Mouse (Mus musculus) midbrain, postnatal 0 days (tissue): ENCODE data around the gene Ly9. TPM values are rescaled to one million over a fixed set of nuclear protein-coding genes. Genes with fewer than 3 reads are reported as not detected.
A peak's percentile ranks its signal among the peaks of the same experiment; 100 is the strongest.

Experiments used
- ATAC-seq: fragments of 200-750 bp; cut with Nextera tagmentation; 2 replicates; pipeline ENCODE4 v1.8.0; 2017; ENCODE audit warnings: moderate number of reproducible peaks, mild to moderate bottlenecking, moderate TSS enrichment, moderate library complexity; ENCODE audit not compliant: low FRiP score
- DNase-seq: peaks from one replicate; pipeline ENCODE4 v3.0.0-alpha.2; 2015; ENCODE audit warnings: low spot score
- H3K27ac ChIP-seq: fragments of 300-500 bp; sonication (generic); 2 replicates; pipeline ENCODE4 v1.5.1; 2014; ENCODE audit warnings: low read depth, mild to moderate bottlenecking, low read length, mixed read lengths
- H3K27me3 ChIP-seq: fragments of 300-500 bp; sonication (generic); 2 replicates; pipeline ENCODE4 v1.6.1; 2014; ENCODE audit warnings: low read length, control low read depth, mixed read lengths; ENCODE audit not compliant: insufficient read depth
- H3K36me3 ChIP-seq: fragments of 300-500 bp; sonication (generic); 2 replicates; pipeline ENCODE4 v1.6.1; 2014; ENCODE audit warnings: low read length, control low read depth, mixed read lengths; ENCODE audit not compliant: insufficient read depth
- H3K4me1 ChIP-seq: fragments of 300-500 bp; sonication (generic); 2 replicates; pipeline ENCODE4 v1.6.1; 2014; ENCODE audit warnings: mild to moderate bottlenecking, control low read depth, antibody characterized with exemption, low read length, mixed read lengths; ENCODE audit not compliant: insufficient read depth
- H3K4me2 ChIP-seq: fragments of 300-500 bp; sonication (generic); 2 replicates; pipeline ENCODE4 v1.6.1; 2014; ENCODE audit warnings: low read depth, mild to moderate bottlenecking, low read length, mixed read lengths; ENCODE audit not compliant: poor library complexity, severe bottlenecking
- H3K4me3 ChIP-seq: fragments of 300-500 bp; sonication (generic); 2 replicates; pipeline ENCODE4 v1.5.1; 2014; ENCODE audit warnings: low read depth, mild to moderate bottlenecking, low read length, moderate library complexity
- H3K9ac ChIP-seq: fragments of 300-500 bp; sonication (generic); replicated peaks from 2 replicates; pipeline ENCODE4 v1.6.1; 2014; ENCODE audit warnings: mild to moderate bottlenecking, low read length, moderate library complexity, mixed read lengths; ENCODE audit not compliant: poor library complexity, severe bottlenecking
- H3K9me3 ChIP-seq: fragments of 300-500 bp; sonication (generic); 2 replicates; pipeline ENCODE4 v1.6.1; 2016; ENCODE audit warnings: low read length, control low read depth
- CTCF ChIP-seq: IDR thresholded peaks from 2 replicates; pipeline ENCODE4 v1.5.1; 2016; ENCODE audit warnings: antibody characterized with exemption, mild to moderate bottlenecking
- WGBS: fragments of 180-500 bp; shearing (Covaris S2); extraction: QIAGEN DNeasy Blood & Tissue Kit; methylation state at CpG from one replicate; pipeline ENCODE4 v1.1.7; 2014; 5-methylcytosine and 5-hydroxymethylcytosine counted together
- polyA plus RNA-seq: library from polyadenylated mRNA; unstranded; fragments of >200 nt; fragmentation: Nextera tagmentation; extraction: Ambion mirVana; gene quantifications from 2 replicates; pipeline ENCODE4 v1.2.1, GENCODE M21; 2015
- total RNA-seq: library from RNA; depleted of rRNA; stranded (reverse); fragments of >200 nt; gene quantifications from 2 replicates; pipeline ENCODE4 v1.2.3, GENCODE M21; 2014

The Ly9 gene
- total and polyA plus RNA-seq, 2 experiments from 2014 or later, result 0.66 TPM; not detected in 1

- TF ChIP-seq CTCF, result no peak
- Histone ChIP-seq H3K36me3 (no peaks in the 10 kb centered on the region), H3K4me3 (no peak overlapping the region), H3K27me3 (no peaks in the 10 kb centered on the region), H3K9ac (no peak overlapping the region), H3K9me3 (no peaks in the 10 kb centered on the region), H3K27ac (no peak overlapping the region), H3K4me1 (no peaks in the 10 kb centered on the region), H3K4me2 (no peak overlapping the region)
- ATAC-seq, result no peak
- DNase-seq, result peak; percentile 8
- WGBS, result 77% methylated on average over 11 of the region's 11 CpGs
Observed at GRCm38 (mm10) chr1:171616881-171617515, 9.8 kb upstream of the Ly9 start.

GRCm38 (mm10) chr1:171613962-171614361, 6.8 kb upstream of the Ly9 start:
- Histone ChIP-seq H3K4me2 (no peak overlapping the region), H3K27me3 (no peaks in the 10 kb centered on the region), H3K9ac (no peak overlapping the region), H3K36me3 (no peaks in the 10 kb centered on the region), H3K4me1 (no peaks in the 10 kb centered on the region), H3K9me3 (no peaks in the 10 kb centered on the region), H3K4me3 (no peak overlapping the region), H3K27ac (no peak overlapping the region)
- no peak for ATAC-seq
- no peak for DNase-seq
- WGBS, result 58% methylated on average over 2 of the region's 2 CpGs
- TF ChIP-seq CTCF, result no peak

GRCm38 (mm10) chr1:171610781-171611180, 3.6 kb upstream of the Ly9 start:
- whole genome bisulfite sequencing, result 31% methylated on average over 1 of the region's 1 CpGs
- Histone ChIP-seq H3K9ac (no peak overlapping the region), H3K9me3 (no peaks in the 10 kb centered on the region), H3K4me1 (no peaks in the 10 kb centered on the region), H3K27ac (no peak overlapping the region), H3K4me2 (no peak overlapping the region), H3K27me3 (no peaks in the 10 kb centered on the region), H3K4me3 (no peak overlapping the region), H3K36me3 (no peaks in the 10 kb centered on the region)
- DNase-seq (peak; percentile 19), ATAC-seq (no peak)
- TF ChIP-seq CTCF, result peak; percentile 59

- peak; percentile 41 for TF ChIP-seq CTCF
- Histone ChIP-seq H3K4me1 (no peaks in the 10 kb centered on the region), H3K9me3 (no peaks in the 10 kb centered on the region), H3K4me3 (no peak overlapping the region), H3K27ac (no peak overlapping the region), H3K36me3 (no peaks in the 10 kb centered on the region), H3K9ac (no peak overlapping the region), H3K4me2 (no peak overlapping the region), H3K27me3 (no peaks in the 10 kb centered on the region)
- no peak for DNase-seq
- WGBS, result 89% methylated on average over 2 of the region's 2 CpGs
- no peak for ATAC-seq
Observed at GRCm38 (mm10) chr1:171610026-171610425, 2.8 kb upstream of the Ly9 start.

GRCm38 (mm10) chr1:171606656-171607055, 554 bp downstream of the Ly9 start:
- no peak overlapping the region for H3K27ac ChIP-seq
- no peaks in the 10 kb centered on the region for H3K9me3 ChIP-seq
- H3K4me3 ChIP-seq, result no peak overlapping the region
- H3K36me3 ChIP-seq, result no peaks in the 10 kb centered on the region
- no peak for ATAC-seq
- H3K27me3 ChIP-seq, result no peaks in the 10 kb centered on the region
- no peak overlapping the region for H3K9ac ChIP-seq
- H3K4me2 ChIP-seq, result no peak overlapping the region
- 70% methylated on average over 3 of the region's 3 CpGs for WGBS
- no peak for DNase-seq
- no peaks in the 10 kb centered on the region for H3K4me1 ChIP-seq
- no peak for TF ChIP-seq CTCF

- H3K27ac ChIP-seq, result no peak overlapping the region
- WGBS, result 82% methylated on average over 3 of the region's 3 CpGs
- H3K9ac ChIP-seq, result no peak overlapping the region
Observed at GRCm38 (mm10) chr1:171604686-171605085, 2.5 kb downstream of the Ly9 start.

More at GRCm38 (mm10) chr1:171604686-171605085, 2.5 kb downstream of the Ly9 start:
- no peak for ATAC-seq
- DNase-seq, result no peak
- no peak overlapping the region for H3K4me2 ChIP-seq
- H3K9me3 ChIP-seq, result no peaks in the 10 kb centered on the region
- no peaks in the 10 kb centered on the region for H3K27me3 ChIP-seq
- H3K4me3 ChIP-seq, result no peak overlapping the region
- no peaks in the 10 kb centered on the region for H3K36me3 ChIP-seq
- TF ChIP-seq CTCF, result no peak
- H3K4me1 ChIP-seq, result no peaks in the 10 kb centered on the region
